Mouse (Mus musculus) hindbrain, embryonic 14.5 days (tissue): ENCODE results near the gene Catsper4. TPM values are rescaled to one million over a fixed set of nuclear protein-coding genes. Genes with fewer than 3 reads are reported as not detected.
A peak's percentile ranks its signal among the peaks of the same experiment; 100 is the strongest.

Source experiments
- ATAC-seq: fragments of 200-750 bp; cut with Nextera tagmentation; 2 replicates; pipeline ENCODE4 v1.8.0; 2017; ENCODE audit warnings: moderate number of reproducible peaks, mild to moderate bottlenecking, moderate TSS enrichment, moderate library complexity; ENCODE audit not compliant: low FRiP score
- DNase-seq: peaks from one replicate; pipeline ENCODE4 v3.0.0-alpha.2; 2015; ENCODE audit warnings: low spot score
- H3K27ac ChIP-seq: fragments of 300-500 bp; sonication (generic); 2 replicates; pipeline ENCODE4 v1.5.1; 2014; ENCODE audit warnings: mild to moderate bottlenecking, moderate library complexity
- H3K27me3 ChIP-seq: fragments of 300-500 bp; sonication (generic); 2 replicates; pipeline ENCODE4 v1.6.1; 2014; ENCODE audit warnings: mild to moderate bottlenecking, low read length, mixed read lengths; ENCODE audit not compliant: control insufficient read depth, insufficient read depth
- H3K36me3 ChIP-seq: fragments of 300-500 bp; sonication (generic); replicated peaks from 2 replicates; pipeline ENCODE4 v1.6.1; 2014; ENCODE audit not compliant: control insufficient read depth, insufficient read depth
- H3K4me1 ChIP-seq: fragments of 300-500 bp; sonication (generic); replicated peaks from 2 replicates; pipeline ENCODE4 v1.6.1; 2014; ENCODE audit warnings: antibody characterized with exemption, low read length, mixed read lengths; ENCODE audit not compliant: control insufficient read depth, insufficient read depth
- H3K4me2 ChIP-seq: fragments of 300-500 bp; sonication (generic); replicated peaks from 2 replicates; pipeline ENCODE4 v1.6.1; 2014; ENCODE audit warnings: mild to moderate bottlenecking, moderate library complexity
- H3K4me3 ChIP-seq: fragments of 300-500 bp; sonication (generic); replicated peaks from 2 replicates; pipeline ENCODE4 v1.5.1; 2014; ENCODE audit warnings: mild to moderate bottlenecking, low read length
- H3K9ac ChIP-seq: fragments of 300-500 bp; sonication (generic); 2 replicates; pipeline ENCODE4 v1.6.1; 2014
- H3K9me3 ChIP-seq: fragments of 300-500 bp; sonication (generic); 2 replicates; pipeline ENCODE4 v1.6.1; 2016; ENCODE audit warnings: low read length; ENCODE audit not compliant: control insufficient read depth
- WGBS: fragments of 180-500 bp; shearing (Covaris S2); extraction: QIAGEN DNeasy Blood & Tissue Kit; methylation state at CpG from one replicate; pipeline ENCODE4 v1.1.7; 2014; 5-methylcytosine and 5-hydroxymethylcytosine counted together
- polyA plus RNA-seq: library from polyadenylated mRNA; unstranded; fragments of >200 nt; fragmentation: Nextera tagmentation; extraction: Ambion mirVana; gene quantifications from 2 replicates; pipeline ENCODE4 v1.2.1, GENCODE M21; 2014

Gene Catsper4
- polyA plus RNA-seq, 1 experiment from 2014 or later, result not detected

DNA sequence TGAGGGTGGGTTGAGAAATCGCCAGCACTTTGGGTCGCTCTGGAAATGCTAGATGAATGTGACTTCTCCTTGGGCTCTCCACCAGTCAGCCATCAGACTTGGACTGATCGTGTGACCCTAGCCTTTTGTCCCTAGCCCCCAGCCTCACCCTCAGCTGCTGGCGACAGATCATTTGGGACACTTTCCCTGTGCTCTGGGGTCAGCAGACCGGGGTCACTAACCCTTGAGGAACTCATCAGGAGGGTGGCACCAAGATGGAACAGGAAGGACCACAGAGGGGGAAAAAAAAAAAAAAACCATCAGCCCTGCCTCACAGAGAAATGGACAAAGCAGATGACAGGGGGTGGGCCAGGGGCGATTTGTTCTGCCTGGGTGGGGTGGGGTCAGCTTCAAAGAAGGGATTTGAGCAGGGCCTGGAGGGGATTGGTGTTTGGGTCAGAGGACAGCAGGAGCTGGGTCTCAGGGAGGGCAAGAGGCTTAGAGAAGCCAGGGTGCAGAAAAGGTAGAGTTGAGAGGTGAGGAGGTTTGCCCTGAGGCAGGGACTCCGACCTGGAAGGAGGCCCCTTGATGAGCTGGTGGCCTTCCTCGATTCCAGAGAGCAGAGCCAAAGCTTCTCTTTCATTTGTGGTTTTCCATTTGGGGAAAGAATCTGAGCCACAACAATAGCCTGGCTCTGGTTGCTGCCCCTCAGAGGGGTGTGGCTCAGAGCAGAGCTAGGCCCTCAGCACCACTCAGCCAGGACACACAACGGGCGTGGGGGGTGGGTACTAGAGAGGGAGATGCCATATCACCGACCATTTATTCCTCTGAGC, 30.2 kb upstream of the Catsper4 start:
- ATAC-seq, result no peak

GRCm38 (mm10) chr4:134256407-134257197, 29.4 kb upstream of the Catsper4 start:
- no peaks in the 10 kb centered on the region for H3K9me3 ChIP-seq
- no peak for ATAC-seq
- H3K4me2 ChIP-seq, result no peak overlapping the region
- no peak overlapping the region for H3K9ac ChIP-seq
- peaks cover 10% of the 10 kb centered on the region; the same call in 1 of the 2 replicates for H3K4me1 ChIP-seq
- 8% methylated on average over 19 of the region's 19 CpGs for WGBS
- H3K27ac ChIP-seq, result 0 out of 2 replicates have a peak overlapping the region, but pooled peaks have one; percentile 35
- H3K4me3 ChIP-seq, result no peak overlapping the region
- no peaks in the 10 kb centered on the region for H3K36me3 ChIP-seq
- peaks cover 47% of the 10 kb centered on the region for H3K27me3 ChIP-seq
- no peak for DNase-seq

More for the DNA sequence above, 30.2 kb upstream of the Catsper4 start:
- no peaks in the 10 kb centered on the region for H3K9me3 ChIP-seq
- H3K4me2 ChIP-seq, result no peak overlapping the region
- no peaks in the 10 kb centered on the region for H3K36me3 ChIP-seq
- no peak for DNase-seq
- H3K4me1 ChIP-seq, result peaks cover 2% of the 10 kb centered on the region; the same call in 1 of the 2 replicates
- no peak overlapping the region for H3K9ac ChIP-seq
- 7% methylated on average over 11 of the region's 11 CpGs for WGBS
- no peak overlapping the region for H3K27ac ChIP-seq
- peaks cover 39% of the 10 kb centered on the region for H3K27me3 ChIP-seq
- H3K4me3 ChIP-seq, result no peak overlapping the region

DNA sequence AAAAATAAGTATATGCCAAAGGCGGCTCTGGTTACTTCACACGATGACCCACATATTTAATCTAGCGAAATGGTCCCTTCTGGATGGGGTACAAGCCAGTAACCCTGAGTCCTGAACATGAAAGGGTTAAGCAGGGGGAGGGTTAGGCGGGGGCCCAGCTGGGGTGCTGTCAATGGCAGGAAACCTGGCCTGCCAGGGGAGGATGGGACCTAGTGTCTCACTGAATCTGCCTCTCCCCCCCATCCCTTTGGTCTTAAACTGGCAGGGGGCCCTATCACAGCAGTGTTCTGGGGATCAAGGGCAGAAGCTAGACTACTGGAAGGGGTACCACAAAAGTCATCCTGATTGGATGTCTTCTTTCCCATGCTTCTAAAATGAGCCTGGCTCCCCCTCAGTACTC, 28.7 kb upstream of the Catsper4 start:
- 18% methylated on average over 4 of the region's 4 CpGs for WGBS
- Histone ChIP-seq H3K36me3 (no peaks in the 10 kb centered on the region), H3K27me3 (peaks cover 54% of the 10 kb centered on the region), H3K27ac (0 out of 2 replicates have a peak overlapping the region, but pooled peaks have one; percentile 35), H3K4me2 (no peak overlapping the region), H3K9ac (no peak overlapping the region), H3K4me3 (no peak overlapping the region), H3K9me3 (no peaks in the 10 kb centered on the region), H3K4me1 (peaks cover 15% of the 10 kb centered on the region)
- ATAC-seq, result no peak
- no peak for DNase-seq

DNA sequence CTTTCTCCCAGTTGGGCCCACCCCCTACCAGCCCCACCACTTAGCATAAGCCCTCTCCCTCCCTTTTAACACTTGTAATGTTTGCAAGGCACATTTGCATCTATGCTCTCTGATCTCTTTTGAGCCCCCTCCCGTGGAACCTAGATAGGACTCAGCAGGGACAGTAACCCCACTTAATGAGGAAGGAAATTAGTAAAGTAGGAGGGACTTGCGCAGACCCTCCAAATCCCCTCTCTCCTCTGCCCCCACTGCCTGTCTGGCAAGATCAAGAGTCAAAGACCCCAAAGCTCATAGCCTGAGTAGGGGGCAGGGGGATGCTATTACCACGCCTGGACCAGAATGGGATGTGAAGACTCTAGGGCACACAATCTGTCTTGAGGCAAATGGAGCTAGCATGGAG, 27.7 kb upstream of the Catsper4 start:
- Histone ChIP-seq H3K27me3 (peaks cover 64% of the 10 kb centered on the region), H3K4me2 (no peak overlapping the region), H3K4me3 (no peak overlapping the region), H3K9ac (no peak overlapping the region), H3K9me3 (no peaks in the 10 kb centered on the region), H3K4me1 (peaks cover 25% of the 10 kb centered on the region), H3K36me3 (no peaks in the 10 kb centered on the region), H3K27ac (no peak overlapping the region)
- ATAC-seq (no peak), DNase-seq (no peak)
- 22% methylated on average over 3 of the region's 3 CpGs for WGBS

DNA sequence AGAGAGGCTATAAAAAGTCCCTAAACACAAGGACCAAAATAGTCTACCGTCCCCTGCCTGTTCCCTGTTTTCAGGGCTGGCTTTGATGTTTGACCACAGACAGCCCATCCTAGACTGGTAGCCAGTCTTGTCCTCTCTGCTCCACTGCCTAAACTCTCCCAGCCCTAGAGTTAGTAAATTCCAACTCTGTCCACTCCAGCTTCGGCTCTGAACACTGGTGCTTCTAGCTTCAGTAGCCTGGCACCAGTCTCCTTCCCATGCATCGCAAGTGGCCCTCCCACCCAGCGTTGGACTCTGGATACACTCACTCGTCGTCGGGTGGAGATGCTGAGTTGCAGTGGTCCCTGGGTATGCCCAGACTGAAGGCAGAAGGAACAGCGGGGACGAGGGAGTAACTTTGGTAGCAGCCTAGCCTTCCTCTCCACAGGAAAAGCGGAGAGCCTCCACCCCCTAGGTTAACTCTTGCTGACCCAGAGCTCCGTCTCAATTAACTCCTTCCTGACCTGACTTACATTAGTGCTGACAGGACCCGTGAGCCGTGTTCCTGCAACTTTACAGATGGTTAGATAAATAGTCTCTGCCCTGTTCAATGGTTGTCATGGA, 26.6 kb upstream of the Catsper4 start, which contains the start of gene Grrp1:
Gene Grrp1, minus strand, starts transcription at position 385 of the 603 bp plus-strand sequence.
- peaks cover 70% of the 10 kb centered on the region for H3K27me3 ChIP-seq
- H3K36me3 ChIP-seq, result no peaks in the 10 kb centered on the region
- peak within 1 kb of the TSS; percentile 88; the same call in 1 of the 2 replicates for H3K4me2 ChIP-seq
- ATAC-seq, result no peak
- 1% methylated on average over 13 of the region's 13 CpGs for WGBS
- peak within 1 kb of the TSS; percentile 61 for H3K4me3 ChIP-seq
- H3K9ac ChIP-seq, result 0 out of 2 replicates have a peak within 1 kb of the TSS, but pooled peaks have one; percentile 6
- no peak within 1 kb of the TSS for H3K27ac ChIP-seq
- no peak for DNase-seq
- no peaks in the 10 kb centered on the region for H3K9me3 ChIP-seq
- H3K4me1 ChIP-seq, result peaks cover 30% of the 10 kb centered on the region

- Histone ChIP-seq H3K27ac (no peak overlapping the region), H3K4me3 (peak overlapping the region; percentile 61), H3K9me3 (no peaks in the 10 kb centered on the region), H3K9ac (0 out of 2 replicates have a peak overlapping the region, but pooled peaks have one; percentile 6), H3K4me1 (peaks cover 30% of the 10 kb centered on the region), H3K36me3 (no peaks in the 10 kb centered on the region), H3K4me2 (peak overlapping the region; percentile 88), H3K27me3 (peaks cover 76% of the 10 kb centered on the region)
- WGBS, result 10% methylated on average over 15 of the region's 15 CpGs
- no peak for DNase-seq
- ATAC-seq, result no peak
Measured at GRCm38 (mm10) chr4:134252911-134253721, 25.9 kb upstream of the Catsper4 start.

DNA sequence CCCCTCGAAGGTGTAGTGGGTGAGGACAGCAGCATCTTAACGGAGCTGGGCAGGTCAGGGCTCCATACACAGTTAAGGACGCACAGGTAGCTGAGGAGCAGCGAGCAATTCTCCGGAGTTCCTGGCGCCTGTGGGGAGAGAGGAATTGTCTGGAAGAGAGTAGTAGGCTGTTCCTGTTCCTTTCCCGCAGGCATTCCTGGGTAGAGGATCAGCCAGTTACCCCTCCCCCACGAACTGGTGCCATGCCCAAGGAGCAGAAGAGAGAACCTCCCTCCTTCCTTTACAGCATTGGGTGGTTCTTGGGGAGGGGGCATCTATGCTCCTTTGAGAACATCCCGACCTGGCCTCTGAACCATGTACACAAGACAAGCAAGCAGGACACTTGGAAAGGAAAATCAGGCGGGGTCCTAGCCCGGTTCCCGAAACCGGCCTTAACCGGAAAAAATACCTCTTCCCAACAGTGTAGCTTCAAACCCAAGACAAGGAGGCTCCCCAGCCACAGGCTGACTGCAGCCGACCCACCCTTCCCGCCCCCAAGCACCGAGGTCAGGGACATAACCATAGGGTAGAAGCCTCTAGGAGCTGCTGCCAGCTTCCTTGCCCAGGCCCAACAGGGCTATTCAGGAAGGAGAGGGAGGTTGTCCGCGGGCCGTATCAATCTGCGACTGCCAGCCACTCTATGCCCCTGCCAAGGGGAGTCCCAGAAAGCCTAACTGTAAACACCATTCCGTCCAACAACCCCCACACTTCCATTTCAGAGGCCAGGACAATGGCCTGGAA, 25.1 kb upstream of the Catsper4 start:
- peaks cover 84% of the 10 kb centered on the region for H3K27me3 ChIP-seq
- peak overlapping the region; percentile 80 for H3K9ac ChIP-seq
- H3K36me3 ChIP-seq, result no peaks in the 10 kb centered on the region
- peak overlapping the region; percentile 61 for H3K4me3 ChIP-seq
- peaks cover 30% of the 10 kb centered on the region for H3K4me1 ChIP-seq
- 3% methylated on average over 22 of the region's 22 CpGs for WGBS
- ATAC-seq (no peak), DNase-seq (no peak)
- H3K9me3 ChIP-seq, result no peaks in the 10 kb centered on the region
- H3K27ac ChIP-seq, result peak overlapping the region; percentile 88
- peak overlapping the region; percentile 88 for H3K4me2 ChIP-seq
